Mouse (Mus musculus): ENCODE data around the gene Rnase12. TPM values are rescaled to one million over a fixed set of nuclear protein-coding genes. Genes with fewer than 3 reads are reported as not detected.

Gene Rnase12
- total and polyA plus RNA-seq, 2 experiments from 2014 or later, result not detected

GRCm38 (mm10) chr14:51085086-51085485 lies 27.6 kb upstream of the Rnase12 start:
- Histone ChIP-seq H3K4me1 (ENCODE audit: insufficient read depth) (no peaks in the 10 kb centered on the region), H3K27ac (ENCODE audit: low read depth, low read length) (no peak overlapping the region), H3K36me3 (ENCODE audit: insufficient read depth) (no peaks in the 10 kb centered on the region), H3K4me2 (ENCODE audit: low read depth) (no peak overlapping the region), H3K4me3 (ENCODE audit: low read depth, low read length) (no peak overlapping the region), H3K9ac (no peak overlapping the region), H3K9me3 (ENCODE audit: low read length) (no peaks in the 10 kb centered on the region), H3K27me3 (ENCODE audit: insufficient read depth, low read length) (no peaks in the 10 kb centered on the region; the same call in 1 of the 2 replicates)
- DNase-seq (no peak), ATAC-seq (no peak)
- WGBS, result 81% methylated on average over 2 of the region's 2 CpGs
- no peak for TF ChIP-seq CTCF (IDR thresholded peaks at IDR 0.05; ENCODE audit: low read depth)

- peak overlapping the region; percentile 50 for H3K4me3 ChIP-seq (ENCODE audit: low read depth, low read length)
- peak overlapping the region; percentile 82 for H3K4me2 ChIP-seq (ENCODE audit: low read depth)
- 7% methylated on average over 7 of the region's 7 CpGs for WGBS
- ATAC-seq (no peak), DNase-seq (no peak)
- H3K9ac ChIP-seq, result no peak overlapping the region
- no peaks in the 10 kb centered on the region for H3K36me3 ChIP-seq (ENCODE audit: insufficient read depth)
- no peaks in the 10 kb centered on the region for H3K9me3 ChIP-seq (ENCODE audit: low read length)
- H3K27ac ChIP-seq (ENCODE audit: low read depth, low read length), result no peak overlapping the region
- no peaks in the 10 kb centered on the region; the same call in 1 of the 2 replicates for H3K27me3 ChIP-seq (ENCODE audit: insufficient read depth, low read length)
- H3K4me1 ChIP-seq (ENCODE audit: insufficient read depth), result no peaks in the 10 kb centered on the region
- TF ChIP-seq CTCF (IDR thresholded peaks at IDR 0.05; ENCODE audit: low read depth), result no peak
These were observed 26.3 kb upstream of the Rnase12 start for GRCm38 (mm10) chr14:51083805-51084204.

- TF ChIP-seq CTCF (IDR thresholded peaks at IDR 0.05; ENCODE audit: low read depth), result no peak
- no peaks in the 10 kb centered on the region for H3K4me1 ChIP-seq (ENCODE audit: insufficient read depth)
- peak; percentile 64 for DNase-seq
These were observed 25.4 kb upstream of the Rnase12 start for GRCm38 (mm10) chr14:51082599-51083581.

GRCm38 (mm10) chr14:51081035-51081434 lies 23.6 kb upstream of the Rnase12 start:
- 96% methylated on average over 2 of the region's 2 CpGs for WGBS
- no peak for TF ChIP-seq CTCF (IDR thresholded peaks at IDR 0.05; ENCODE audit: low read depth)

More at GRCm38 (mm10) chr14:51082599-51083581, 25.4 kb upstream of the Rnase12 start:
- Histone ChIP-seq H3K27me3 (ENCODE audit: insufficient read depth, low read length) (no peaks in the 10 kb centered on the region; the same call in 1 of the 2 replicates), H3K9me3 (ENCODE audit: low read length) (no peaks in the 10 kb centered on the region), H3K4me2 (ENCODE audit: low read depth) (peak overlapping the region; percentile 82), H3K36me3 (ENCODE audit: insufficient read depth) (no peaks in the 10 kb centered on the region), H3K9ac (peak overlapping the region; percentile 54), H3K4me3 (ENCODE audit: low read depth, low read length) (peak overlapping the region; percentile 50), H3K27ac (ENCODE audit: low read depth, low read length) (no peak overlapping the region)
- ATAC-seq, result peak; percentile 78
- 3% methylated on average over 38 of the region's 40 CpGs for WGBS

GRCm38 (mm10) chr14:51079180-51079579 lies 21.7 kb upstream of the Rnase12 start:
- WGBS, result 98% methylated on average over 1 of the region's 1 CpGs
- H3K27me3 ChIP-seq (ENCODE audit: insufficient read depth, low read length), result no peaks in the 10 kb centered on the region; the same call in 1 of the 2 replicates
- no peak overlapping the region for H3K9ac ChIP-seq
- no peak overlapping the region for H3K27ac ChIP-seq (ENCODE audit: low read depth, low read length)
- TF ChIP-seq CTCF (IDR thresholded peaks at IDR 0.05; ENCODE audit: low read depth), result no peak
- H3K9me3 ChIP-seq (ENCODE audit: low read length), result no peaks in the 10 kb centered on the region
- H3K4me2 ChIP-seq (ENCODE audit: low read depth), result no peak overlapping the region
- H3K4me1 ChIP-seq (ENCODE audit: insufficient read depth), result no peaks in the 10 kb centered on the region
- no peaks in the 10 kb centered on the region for H3K36me3 ChIP-seq (ENCODE audit: insufficient read depth)
- ATAC-seq (no peak), DNase-seq (no peak)
- no peak overlapping the region for H3K4me3 ChIP-seq (ENCODE audit: low read depth, low read length)

More at GRCm38 (mm10) chr14:51081035-51081434, 23.6 kb upstream of the Rnase12 start:
- Histone ChIP-seq H3K9me3 (ENCODE audit: low read length) (no peaks in the 10 kb centered on the region), H3K27me3 (ENCODE audit: insufficient read depth, low read length) (no peaks in the 10 kb centered on the region; the same call in 1 of the 2 replicates), H3K9ac (no peak overlapping the region), H3K4me1 (ENCODE audit: insufficient read depth) (no peaks in the 10 kb centered on the region), H3K27ac (ENCODE audit: low read depth, low read length) (no peak overlapping the region), H3K4me3 (ENCODE audit: low read depth, low read length) (no peak overlapping the region), H3K4me2 (ENCODE audit: low read depth) (no peak overlapping the region), H3K36me3 (ENCODE audit: insufficient read depth) (no peaks in the 10 kb centered on the region)
- ATAC-seq, result no peak
- DNase-seq, result no peak

GRCm38 (mm10) chr14:51074335-51074734 lies 16.9 kb upstream of the Rnase12 start, which contains the start of gene Olfr750:
Gene Olfr750, minus strand, starts transcription at chr14:51074435.
- Histone ChIP-seq H3K9me3 (ENCODE audit: low read length) (no peaks in the 10 kb centered on the region), H3K27ac (ENCODE audit: low read depth, low read length) (no peak within 1 kb of the TSS), H3K36me3 (ENCODE audit: insufficient read depth) (no peaks in the 10 kb centered on the region), H3K4me3 (ENCODE audit: low read depth, low read length) (no peak within 1 kb of the TSS), H3K27me3 (ENCODE audit: insufficient read depth, low read length) (no peaks in the 10 kb centered on the region), H3K4me1 (ENCODE audit: insufficient read depth) (no peaks in the 10 kb centered on the region), H3K9ac (no peak within 1 kb of the TSS), H3K4me2 (ENCODE audit: low read depth) (no peak within 1 kb of the TSS)
- ATAC-seq, result no peak
- no peak for DNase-seq
- no peak for TF ChIP-seq CTCF (IDR thresholded peaks at IDR 0.05; ENCODE audit: low read depth)
- WGBS, result 89% methylated on average over 3 of the region's 3 CpGs

- peak; percentile 29 for TF ChIP-seq CTCF (IDR thresholded peaks at IDR 0.05; ENCODE audit: low read depth)
- no peaks in the 10 kb centered on the region for H3K4me1 ChIP-seq (ENCODE audit: insufficient read depth)
- H3K9ac ChIP-seq, result no peak overlapping the region
- no peaks in the 10 kb centered on the region for H3K36me3 ChIP-seq (ENCODE audit: insufficient read depth)
- no peak for DNase-seq
- no peak for ATAC-seq
- WGBS, result 93% methylated on average over 2 of the region's 2 CpGs
- no peaks in the 10 kb centered on the region for H3K27me3 ChIP-seq (ENCODE audit: insufficient read depth, low read length)
- H3K4me3 ChIP-seq (ENCODE audit: low read depth, low read length), result no peak overlapping the region
- no peaks in the 10 kb centered on the region for H3K9me3 ChIP-seq (ENCODE audit: low read length)
- H3K27ac ChIP-seq (ENCODE audit: low read depth, low read length), result no peak overlapping the region
- H3K4me2 ChIP-seq (ENCODE audit: low read depth), result no peak overlapping the region
These were observed 12.2 kb upstream of the Rnase12 start for GRCm38 (mm10) chr14:51069617-51070016.
